Comparison of ENCODE assay signal across 24 mouse cellular contexts in the genomic region with DNA sequence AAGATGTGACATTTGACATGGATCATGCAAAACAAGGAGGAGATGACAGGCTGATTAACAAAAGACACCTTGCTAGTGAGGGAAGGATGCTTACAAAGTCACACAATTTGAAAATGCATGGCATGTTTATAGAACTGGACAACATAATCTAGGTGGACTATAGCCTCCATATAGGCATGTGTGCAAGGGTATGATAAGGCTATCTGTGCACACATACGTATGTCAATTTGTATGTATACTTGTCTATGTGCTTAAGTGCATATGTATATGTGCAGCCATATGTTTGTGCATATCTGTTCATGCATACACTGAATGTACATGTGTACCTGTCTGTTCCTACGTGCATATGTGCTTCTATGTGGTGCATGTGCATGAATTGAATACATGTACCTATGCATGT.
"Had no signal": no experiment of that assay in that cellular context is flagged by ENCODE, and none has a peak within 500 bp of the region (broad histone marks: within the 10 kb centered on the region; RNA-seq: fewer than 3 reads in every experiment).

No protein-coding gene starts in this region.

- H3K9me3 ChIP-seq: heart, embryonic 13.5 days; heart, embryonic 15.5 days; hindbrain, embryonic 13.5 days; hindbrain, embryonic 15.5 days; kidney, embryonic 15.5 days; limb, embryonic 10.5 days; limb, embryonic 12.5 days had no signal

- DNase-seq: forebrain, postnatal 0 days; gastrocnemius, postnatal 14 days; gastrocnemius, postnatal 36 days; heart, adult 2 months; heart, postnatal 14 days; heart, postnatal 36 days; kidney, adult 11 months; kidney, adult 2 months; kidney, adult 9 months; kidney, postnatal 14 days; kidney, postnatal 36 days had no signal

- H3K27me3 ChIP-seq: heart, embryonic 13.5 days; heart, embryonic 15.5 days; hindbrain, embryonic 13.5 days; hindbrain, embryonic 15.5 days; kidney, embryonic 15.5 days; limb, embryonic 12.5 days had no signal

- H3K9ac ChIP-seq: forebrain, postnatal 0 days; heart, embryonic 13.5 days; heart, embryonic 15.5 days; hindbrain, embryonic 13.5 days; hindbrain, embryonic 15.5 days; kidney, embryonic 15.5 days; limb, embryonic 12.5 days had no signal

- H3K27ac ChIP-seq: heart, adult 2 months; heart, embryonic 13.5 days; heart, embryonic 15.5 days; hindbrain, embryonic 13.5 days; hindbrain, embryonic 15.5 days; hindbrain, postnatal 0 days; kidney, embryonic 15.5 days; kidney, postnatal 0 days; layer of hippocampus, adult 2 months; left cerebral cortex, adult 2 months; limb, embryonic 10.5 days; limb, embryonic 12.5 days had no signal

- ATAC-seq: hindbrain, postnatal 0 days; intestine, embryonic 16.5 days had no signal

- H3K4me2 ChIP-seq: heart, embryonic 11.5 days; heart, embryonic 13.5 days; heart, embryonic 15.5 days; hindbrain, embryonic 13.5 days; hindbrain, embryonic 15.5 days; kidney, embryonic 15.5 days; limb, embryonic 12.5 days had no signal

- H3K36me3 ChIP-seq: heart, embryonic 13.5 days; heart, embryonic 15.5 days; hindbrain, embryonic 13.5 days; hindbrain, embryonic 15.5 days; kidney, embryonic 15.5 days; limb, embryonic 10.5 days; limb, embryonic 12.5 days had no signal

- H3K4me1 ChIP-seq: heart, embryonic 13.5 days; heart, embryonic 15.5 days; hindbrain, embryonic 13.5 days; hindbrain, embryonic 15.5 days; kidney, embryonic 15.5 days; limb, embryonic 10.5 days; limb, embryonic 12.5 days had no signal

- H3K4me3 ChIP-seq: heart, adult 2 months; heart, embryonic 13.5 days; heart, embryonic 15.5 days; hindbrain, embryonic 13.5 days; hindbrain, embryonic 15.5 days; kidney, embryonic 15.5 days; layer of hippocampus, adult 2 months; left cerebral cortex, adult 2 months; limb, embryonic 10.5 days; limb, embryonic 12.5 days had no signal
